Mouse (Mus musculus) bone marrow macrophage, adult 2 months (primary cell): ENCODE results near the gene Med17. TPM values are rescaled to one million over a fixed set of nuclear protein-coding genes. Genes with fewer than 3 reads are reported as not detected.
"Not testable (repeated sequence)": the region's sequence is repeated elsewhere in the genome, so short reads cannot be mapped to it uniquely, and the experiment has no call there.

Experiments used
- H3K27ac ChIP-seq: 2 replicates; pipeline ENCODE4 v1.5.1; 2012; ENCODE audit warnings: low read depth, low read length; ENCODE audit not compliant: insufficient read depth
- H3K4me1 ChIP-seq: 2 replicates; pipeline ENCODE4 v1.6.1; 2012; ENCODE audit warnings: low read length; ENCODE audit not compliant: control insufficient read depth, insufficient read depth
- H3K4me3 ChIP-seq: 2 replicates; pipeline ENCODE4 v1.5.1; 2012; ENCODE audit warnings: mild to moderate bottlenecking, low read length, moderate library complexity; ENCODE audit not compliant: insufficient read depth
- CTCF ChIP-seq: IDR thresholded peaks from 2 replicates; pipeline ENCODE4 v1.5.1; 2012; ENCODE audit warnings: low read depth, mild to moderate bottlenecking, low read length, moderate library complexity
- POLR2A ChIP-seq: IDR thresholded peaks from 2 replicates; pipeline ENCODE4 v1.6.1; 2012; ENCODE audit warnings: mild to moderate bottlenecking, low read depth, low read length, borderline replicate concordance
- polyA plus RNA-seq: library from polyadenylated mRNA; stranded (reverse); fragments of >200 nt; gene quantifications from 2 replicates; pipeline ENCODE4 v1.2.4, GENCODE M21; 2012; ENCODE audit not compliant: missing spikeins, insufficient read depth, insufficient read length

The Med17 gene
- polyA plus RNA-seq, 1 experiment, result 70.6 TPM

GRCm38 (mm10) chr9:15307257-15307656, 27.5 kb upstream of the Med17 start:
- H3K4me1 ChIP-seq, result peaks cover 15% of the 10 kb centered on the region
- TF ChIP-seq CTCF (no peak), POLR2A (no peak)
- peak overlapping the region; percentile 83 for H3K27ac ChIP-seq
- peak overlapping the region; percentile 98 for H3K4me3 ChIP-seq

- peak within 1 kb of the TSS; percentile 83 for H3K27ac ChIP-seq
- H3K4me3 ChIP-seq, result peak within 1 kb of the TSS; percentile 98
- no peak for TF ChIP-seq CTCF
- no peak for TF ChIP-seq POLR2A
- H3K4me1 ChIP-seq, result peaks cover 16% of the 10 kb centered on the region
Measured at GRCm38 (mm10) chr9:15306398-15307119, 26.8 kb upstream of the Med17 start, which contains the start of gene 4931406C07Rik. Gene 4931406C07Rik, minus strand, starts transcription at chr9:15306448.

GRCm38 (mm10) chr9:15305503-15306397, 26.0 kb upstream of the Med17 start, which contains the start of gene Taf1d:
Gene Taf1d, plus strand, starts transcription at chr9:15306214.
- peaks cover 16% of the 10 kb centered on the region for H3K4me1 ChIP-seq
- TF ChIP-seq CTCF, result no peak
- peak; percentile 67; the same call in 1 of the 2 replicates for TF ChIP-seq POLR2A

GRCm38 (mm10) chr9:15302881-15303280, 23.1 kb upstream of the Med17 start:
- TF ChIP-seq CTCF (no peak), POLR2A (no peak)

More at GRCm38 (mm10) chr9:15305503-15306397, 26.0 kb upstream of the Med17 start, which contains the start of gene Taf1d:
- H3K27ac ChIP-seq, result peak within 1 kb of the TSS; percentile 83
- peak within 1 kb of the TSS; percentile 98 for H3K4me3 ChIP-seq

GRCm38 (mm10) chr9:15302006-15302405, 22.3 kb upstream of the Med17 start:
- peaks cover 18% of the 10 kb centered on the region for H3K4me1 ChIP-seq
- not testable (repeated sequence) for H3K4me3 ChIP-seq, H3K27ac ChIP-seq

More at GRCm38 (mm10) chr9:15302881-15303280, 23.1 kb upstream of the Med17 start:
- H3K4me1 ChIP-seq, result peaks cover 17% of the 10 kb centered on the region
- H3K27ac ChIP-seq, result no peak overlapping the region
- H3K4me3 ChIP-seq, result no peak overlapping the region

- Histone ChIP-seq H3K4me1 (peaks cover 21% of the 10 kb centered on the region), H3K4me3 (peak overlapping the region; percentile 40), H3K27ac (peak overlapping the region; percentile 45)
- TF ChIP-seq POLR2A, result no peak
- TF ChIP-seq CTCF, result no peak
Measured at GRCm38 (mm10) chr9:15301399-15301798, 21.7 kb upstream of the Med17 start.

GRCm38 (mm10) chr9:15300056-15300455, 20.3 kb upstream of the Med17 start:
- Histone ChIP-seq H3K4me3 (no peak overlapping the region), H3K27ac (no peak overlapping the region), H3K4me1 (peaks cover 20% of the 10 kb centered on the region)
- TF ChIP-seq CTCF (no peak), POLR2A (no peak)

- Histone ChIP-seq H3K4me1 (peaks cover 23% of the 10 kb centered on the region), H3K4me3 (no peak overlapping the region), H3K27ac (no peak overlapping the region)
- TF ChIP-seq POLR2A (no peak), CTCF (no peak)
Measured at GRCm38 (mm10) chr9:15298451-15298850, 18.7 kb upstream of the Med17 start.

GRCm38 (mm10) chr9:15297112-15297511, 17.4 kb upstream of the Med17 start:
- TF ChIP-seq CTCF (no peak), POLR2A (no peak)

More at GRCm38 (mm10) chr9:15297112-15297511, 17.4 kb upstream of the Med17 start:
- peaks cover 21% of the 10 kb centered on the region for H3K4me1 ChIP-seq
- no peak overlapping the region for H3K27ac ChIP-seq
- H3K4me3 ChIP-seq, result no peak overlapping the region
